Mouse (Mus musculus) hindbrain, postnatal 0 days (tissue): Measurements from ENCODE around the gene Atp23. TPM values are rescaled to one million over a fixed set of nuclear protein-coding genes. Genes with fewer than 3 reads are reported as not detected.
A peak's percentile ranks its signal among the peaks of the same experiment; 100 is the strongest.

Source experiments
- ATAC-seq: fragments of 200-750 bp; cut with Nextera tagmentation; 2 replicates; pipeline ENCODE4 v1.8.0; 2017; ENCODE audit warnings: mild to moderate bottlenecking, moderate TSS enrichment, moderate library complexity
- DNase-seq: peaks from one replicate; pipeline ENCODE4 v3.0.0-alpha.2; 2015; ENCODE audit warnings: low spot score
- H3K27ac ChIP-seq: fragments of 300-500 bp; sonication (generic); 2 replicates; pipeline ENCODE4 v1.5.1; 2014; ENCODE audit warnings: mild to moderate bottlenecking
- H3K27me3 ChIP-seq: fragments of 300-500 bp; sonication (generic); 2 replicates; pipeline ENCODE4 v1.6.1; 2014; ENCODE audit warnings: low read length, mixed read lengths; ENCODE audit not compliant: insufficient read depth
- H3K36me3 ChIP-seq: fragments of 300-500 bp; sonication (generic); 2 replicates; pipeline ENCODE4 v1.6.1; 2014; ENCODE audit warnings: low read length, mixed read lengths; ENCODE audit not compliant: insufficient read depth
- H3K4me1 ChIP-seq: fragments of 300-500 bp; sonication (generic); 2 replicates; pipeline ENCODE4 v1.6.1; 2014; ENCODE audit warnings: antibody characterized with exemption, low read length, mixed read lengths; ENCODE audit not compliant: insufficient read depth
- H3K4me2 ChIP-seq: fragments of 300-500 bp; sonication (generic); 2 replicates; pipeline ENCODE4 v1.6.1; 2014; ENCODE audit warnings: low read depth, mild to moderate bottlenecking, low read length, moderate library complexity, mixed read lengths
- H3K4me3 ChIP-seq: fragments of 300-500 bp; sonication (generic); 2 replicates; pipeline ENCODE4 v1.5.1; 2014; ENCODE audit warnings: low read length
- H3K9ac ChIP-seq: fragments of 300-500 bp; sonication (generic); replicated peaks from 2 replicates; pipeline ENCODE4 v1.6.1; 2014; ENCODE audit warnings: mild to moderate bottlenecking, low read length, moderate library complexity, mixed read lengths
- H3K9me3 ChIP-seq: fragments of 300-500 bp; sonication (generic); 2 replicates; pipeline ENCODE4 v1.6.1; 2016; ENCODE audit warnings: low read length, mixed read lengths
- CTCF ChIP-seq: IDR thresholded peaks from 2 replicates; pipeline ENCODE4 v1.5.1; 2016; ENCODE audit warnings: antibody characterized with exemption, control low read depth, low read depth
- WGBS: fragments of 180-500 bp; shearing (Covaris S2); extraction: QIAGEN DNeasy Blood & Tissue Kit; methylation state at CpG from one replicate; pipeline ENCODE4 v1.1.7; 2014; 5-methylcytosine and 5-hydroxymethylcytosine counted together
- polyA plus RNA-seq: library from polyadenylated mRNA; unstranded; fragments of >200 nt; fragmentation: Nextera tagmentation; extraction: Ambion mirVana; gene quantifications from 2 replicates; pipeline ENCODE4 v1.2.1, GENCODE M21; 2015
- total RNA-seq: library from RNA; depleted of rRNA; stranded (reverse); fragments of >200 nt; gene quantifications from 2 replicates; pipeline ENCODE4 v1.2.3, GENCODE M21; 2014

Gene Atp23
- total and polyA plus RNA-seq, 2 experiments from 2014 or later: 12.5 to 20.2 TPM

DNA sequence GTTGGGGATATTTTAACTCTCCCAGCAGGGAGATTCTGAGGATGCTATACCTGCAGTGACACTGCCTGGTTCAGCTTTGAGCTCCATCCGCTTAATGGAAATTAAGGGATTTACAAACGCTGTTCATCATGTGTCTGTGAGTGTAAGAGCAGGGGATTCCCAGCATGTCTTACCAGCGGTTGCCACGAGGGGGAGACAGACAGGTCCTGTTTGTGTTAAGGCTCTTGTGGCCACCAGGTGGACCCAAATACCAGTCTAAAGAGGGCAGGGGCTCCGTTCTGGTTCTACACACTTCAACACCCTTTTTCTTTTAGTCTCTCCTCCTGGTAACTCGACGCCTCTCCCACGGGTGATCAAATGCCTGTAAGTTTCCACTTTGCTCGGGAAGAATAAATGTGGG lies 17.9 kb upstream of the Atp23 start:
- WGBS: 2% methylated on average over 9 of the region's 9 CpGs
- Histone ChIP-seq H3K36me3 (no peaks in the 10 kb centered on the region), H3K9me3 (no peaks in the 10 kb centered on the region), H3K27me3 (no peaks in the 10 kb centered on the region), H3K4me2 (no peak overlapping the region), H3K27ac (no peak overlapping the region), H3K4me1 (no peaks in the 10 kb centered on the region), H3K4me3 (no peak overlapping the region), H3K9ac (no peak overlapping the region)
- ATAC-seq: peak; percentile 81
- DNase-seq: peak; percentile 95
- peak; percentile 100 for TF ChIP-seq CTCF

- H3K4me1 ChIP-seq: no peaks in the 10 kb centered on the region
- no peak overlapping the region for H3K4me3 ChIP-seq
- H3K27me3 ChIP-seq: no peaks in the 10 kb centered on the region
- no peaks in the 10 kb centered on the region for H3K9me3 ChIP-seq
- ATAC-seq (no peak), DNase-seq (no peak)
- H3K9ac ChIP-seq: no peak overlapping the region
- H3K27ac ChIP-seq: no peak overlapping the region
- no peaks in the 10 kb centered on the region for H3K36me3 ChIP-seq
- whole genome bisulfite sequencing: 90% methylated on average over 5 of the region's 5 CpGs
- H3K4me2 ChIP-seq: no peak overlapping the region
- TF ChIP-seq CTCF: no peak
These were observed 13.1 kb upstream of the Atp23 start for GRCm38 (mm10) chr10:126914288-126914687.

DNA sequence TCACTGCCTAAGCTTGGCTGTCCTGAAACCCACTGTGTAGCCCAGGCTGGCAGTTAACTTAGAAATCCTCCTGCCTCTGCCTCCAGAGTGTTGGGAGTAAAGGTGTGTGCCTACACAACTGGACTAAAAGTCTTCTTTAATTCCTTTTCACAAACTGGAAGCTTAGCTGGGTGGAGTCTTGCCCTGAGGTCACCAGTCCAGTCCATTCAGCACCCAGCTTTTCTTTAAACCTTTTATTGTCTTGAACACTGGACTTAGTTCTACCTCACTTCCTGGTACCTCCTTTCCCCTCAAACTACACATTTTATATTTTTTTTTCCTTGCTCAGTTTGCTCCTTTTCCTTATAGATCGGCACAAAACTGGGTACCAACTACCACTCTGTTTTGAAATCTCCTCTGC lies 10.3 kb upstream of the Atp23 start:
- Histone ChIP-seq H3K4me2 (no peak overlapping the region), H3K4me1 (no peaks in the 10 kb centered on the region), H3K9ac (no peak overlapping the region), H3K27ac (no peak overlapping the region), H3K27me3 (no peaks in the 10 kb centered on the region), H3K9me3 (no peaks in the 10 kb centered on the region), H3K36me3 (no peaks in the 10 kb centered on the region), H3K4me3 (no peak overlapping the region)
- 89% methylated on average over 1 of the region's 1 CpGs for WGBS
- ATAC-seq: no peak
- TF ChIP-seq CTCF: no peak
- no peak for DNase-seq

DNA sequence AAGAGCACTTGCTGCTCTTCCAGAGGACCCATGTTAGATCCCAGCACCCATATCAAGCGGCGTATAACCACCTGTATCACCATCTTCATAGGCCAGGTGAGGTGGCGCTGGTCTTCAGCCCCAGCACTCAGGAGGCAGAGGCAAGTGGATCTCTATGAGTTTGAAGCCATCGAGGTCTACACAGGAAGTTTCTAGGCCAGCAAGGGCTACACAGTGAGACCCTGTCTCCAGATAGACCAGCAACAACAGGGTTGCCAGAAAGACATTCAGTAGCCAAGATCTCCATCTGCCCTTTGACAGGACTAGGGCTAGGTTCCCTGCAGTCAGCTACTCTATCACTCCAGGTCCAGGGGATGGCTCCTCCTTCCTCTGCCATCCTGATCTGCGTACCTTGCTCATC lies 5.7 kb upstream of the Atp23 start:
- H3K27ac ChIP-seq: no peak overlapping the region
- TF ChIP-seq CTCF: no peak
- H3K9ac ChIP-seq: no peak overlapping the region
- ATAC-seq (no peak), DNase-seq (no peak)
- no peaks in the 10 kb centered on the region for H3K27me3 ChIP-seq
- 95% methylated on average over 5 of the region's 5 CpGs for WGBS
- H3K4me1 ChIP-seq: no peaks in the 10 kb centered on the region
- H3K9me3 ChIP-seq: no peaks in the 10 kb centered on the region
- no peak overlapping the region for H3K4me2 ChIP-seq
- H3K36me3 ChIP-seq: no peaks in the 10 kb centered on the region
- H3K4me3 ChIP-seq: no peak overlapping the region

DNA sequence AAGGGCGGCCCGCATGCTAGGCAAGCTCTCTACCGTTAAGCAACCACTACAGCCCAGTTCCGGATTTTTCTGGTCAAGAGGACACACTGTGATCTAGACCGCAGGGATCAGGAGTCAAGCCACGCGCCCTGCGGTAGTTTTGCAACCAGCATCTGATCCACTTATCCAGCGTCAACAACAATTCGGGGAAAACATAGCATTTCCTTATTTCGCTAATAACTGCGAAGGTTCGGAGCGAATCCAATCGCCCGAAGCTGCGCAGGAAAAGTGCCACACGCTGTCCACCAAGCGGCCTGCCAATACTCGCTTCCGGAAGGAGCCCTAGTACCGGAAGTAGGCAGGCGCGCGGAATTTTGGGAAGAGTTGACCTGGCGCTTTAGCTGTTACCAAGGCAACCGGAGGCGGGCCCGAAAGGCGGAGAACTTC lies 4.5 kb upstream of the Atp23 start:
- H3K4me2 ChIP-seq: peak overlapping the region; percentile 68
- H3K27ac ChIP-seq: peak overlapping the region; percentile 88
- no peaks in the 10 kb centered on the region for H3K27me3 ChIP-seq
- peak; percentile 48; the same call in 1 of the 2 replicates for TF ChIP-seq CTCF
- no peaks in the 10 kb centered on the region for H3K36me3 ChIP-seq
- peak; percentile 89 for ATAC-seq
- no peaks in the 10 kb centered on the region for H3K9me3 ChIP-seq
- peak; percentile 97 for DNase-seq
- H3K9ac ChIP-seq: peak overlapping the region; percentile 41; the same call in 1 of the 2 replicates
- H3K4me3 ChIP-seq: peak overlapping the region; percentile 43
- no peaks in the 10 kb centered on the region for H3K4me1 ChIP-seq
- WGBS: 2% methylated on average over 30 of the region's 30 CpGs

DNA sequence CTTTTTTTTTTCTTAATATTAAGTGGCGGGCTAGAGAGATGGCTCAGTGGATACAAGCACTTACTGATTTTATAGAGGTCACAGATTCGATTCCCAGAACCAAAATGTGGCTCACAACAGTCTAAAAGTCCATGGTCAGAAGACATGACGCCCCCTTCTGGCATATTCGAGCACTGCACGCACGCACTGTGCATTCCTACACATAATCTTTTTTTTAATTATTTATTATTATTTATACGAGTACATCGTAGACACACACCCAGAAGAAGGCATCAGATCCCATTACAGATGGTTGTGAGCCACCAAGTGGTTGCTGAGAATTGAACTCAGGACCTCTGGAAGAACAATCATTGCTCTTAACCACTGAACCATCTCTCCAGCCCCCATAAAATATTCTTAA lies 3.9 kb upstream of the Atp23 start:
- Histone ChIP-seq H3K9me3 (no peaks in the 10 kb centered on the region), H3K27me3 (no peaks in the 10 kb centered on the region), H3K4me2 (peak overlapping the region; percentile 68), H3K36me3 (no peaks in the 10 kb centered on the region), H3K9ac (peak overlapping the region; percentile 41; the same call in 1 of the 2 replicates), H3K4me3 (peak overlapping the region; percentile 43), H3K4me1 (no peaks in the 10 kb centered on the region), H3K27ac (peak overlapping the region; percentile 88)
- 75% methylated on average over 8 of the region's 8 CpGs for WGBS
- no peak for ATAC-seq
- DNase-seq: no peak
- TF ChIP-seq CTCF: peak; percentile 49

DNA sequence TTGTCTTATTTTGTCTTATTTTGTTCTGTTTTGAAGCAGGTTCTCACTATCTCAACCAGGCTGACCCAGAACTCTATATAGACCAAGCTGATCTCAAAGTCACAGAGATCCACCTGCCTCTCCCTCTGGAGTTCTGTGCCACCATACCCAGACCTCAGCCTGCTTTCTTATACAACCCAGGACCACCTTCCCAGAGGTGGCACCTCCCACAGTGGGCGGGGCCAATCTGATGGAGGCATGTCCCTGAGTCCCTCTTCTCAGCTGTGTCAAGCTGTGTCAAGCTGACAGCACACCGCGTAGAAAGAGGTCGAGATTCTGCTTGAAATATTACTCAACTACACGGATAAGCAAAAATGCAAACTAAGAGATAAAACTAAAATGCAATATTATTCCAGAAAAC lies 3.1 kb upstream of the Atp23 start:
- Histone ChIP-seq H3K27me3 (no peaks in the 10 kb centered on the region), H3K27ac (no peak overlapping the region), H3K36me3 (no peaks in the 10 kb centered on the region), H3K4me3 (no peak overlapping the region), H3K4me2 (no peak overlapping the region), H3K4me1 (no peaks in the 10 kb centered on the region), H3K9ac (no peak overlapping the region), H3K9me3 (no peaks in the 10 kb centered on the region)
- WGBS: 25% methylated on average over 5 of the region's 5 CpGs
- no peak for ATAC-seq
- TF ChIP-seq CTCF: no peak
- no peak for DNase-seq
